ENCODE assay signal across 8 mouse cellular contexts in genomic region chr1:59883349-59884134, GRCm38 (mm10). TPM values are rescaled to one million over a fixed set of nuclear protein-coding genes. Genes with fewer than 3 reads are reported as not detected.
DNase-seq lines count a peak whose midpoint lies in the region; ATAC-seq and TF ChIP-seq lines count a peak whose summit lies in the region.

No protein-coding gene starts in this region.

- no peaks in the 10 kb centered on the region for H3K27me3 ChIP-seq in kidney, adult 2 months (replicated peaks; ENCODE audit: control insufficient read depth, insufficient read depth, low read length)
- H3K27me3 ChIP-seq in kidney, embryonic 14.5 days (ENCODE audit: control insufficient read depth, insufficient read depth, low read length), result no peaks in the 10 kb centered on the region
- H3K27me3 ChIP-seq in intestine, embryonic 15.5 days (replicated peaks), result no peaks in the 10 kb centered on the region
- no peaks in the 10 kb centered on the region for H3K27me3 ChIP-seq in limb, embryonic 11.5 days (ENCODE audit: control insufficient read depth, insufficient read depth, low read length)

- WGBS in kidney, adult 2 months, result 33% methylated on average over 3 of the region's 3 CpGs
- WGBS in kidney, embryonic 14.5 days, result 32% methylated on average over 3 of the region's 3 CpGs
- WGBS in intestine, embryonic 15.5 days, result 32% methylated on average over 3 of the region's 3 CpGs
- 33% methylated on average over 3 of the region's 3 CpGs for WGBS in limb, embryonic 11.5 days

- H3K9ac ChIP-seq in kidney, embryonic 14.5 days (ENCODE audit: low read depth, low read length), result no peak overlapping the region
- H3K9ac ChIP-seq in intestine, embryonic 15.5 days, result no peak overlapping the region
- H3K9ac ChIP-seq in limb, embryonic 11.5 days (ENCODE audit: low read length), result no peak overlapping the region

- H3K9me3 ChIP-seq in kidney, embryonic 14.5 days (ENCODE audit: control insufficient read depth, low read length), result no peaks in the 10 kb centered on the region
- no peaks in the 10 kb centered on the region for H3K9me3 ChIP-seq in intestine, embryonic 15.5 days
- no peaks in the 10 kb centered on the region for H3K9me3 ChIP-seq in limb, embryonic 11.5 days (ENCODE audit: control insufficient read depth, low read length)

- H3K27ac ChIP-seq in kidney, adult 2 months (ENCODE audit: insufficient read depth, low read depth, low read length), result no peak overlapping the region
- H3K27ac ChIP-seq in kidney, embryonic 14.5 days (ENCODE audit: low read depth, low read length), result no peak overlapping the region
- H3K27ac ChIP-seq in intestine, embryonic 15.5 days, result no peak overlapping the region
- H3K27ac ChIP-seq in limb, embryonic 11.5 days (replicated peaks; ENCODE audit: low read depth, low read length), result no peak overlapping the region

- ATAC-seq in kidney, embryonic 14.5 days (ENCODE audit: low FRiP score, low TSS enrichment), result no peak
- ATAC-seq in intestine, embryonic 15.5 days, result peak; percentile 47
- ATAC-seq in limb, embryonic 11.5 days (ENCODE audit: insufficient number of reproducible peaks, low FRiP score, low TSS enrichment, low read depth), result no peak

- DNase-seq in kidney, adult 2 months, result peak; percentile 82
- DNase-seq in cerebellum, postnatal 14 days, result peak; percentile 87 to 92
- DNase-seq in frontal cortex, postnatal 25 days (ENCODE audit: low spot score in 2 of 2), result peak; percentile 49 to 72
- peak; percentile 82 for DNase-seq in limb, embryonic 11.5 days (ENCODE audit: low spot score)
- DNase-seq in natural killer cell, adult 2 months (ENCODE audit: low spot score in 2 of 2), result peak; percentile 61 to 76
- peak; percentile 66 to 90 for DNase-seq in spleen, postnatal 4 days (ENCODE audit: low spot score in 2 of 2)

- no peak overlapping the region for H3K4me2 ChIP-seq in kidney, embryonic 14.5 days (replicated peaks; ENCODE audit: low read depth, low read length)
- no peak overlapping the region for H3K4me2 ChIP-seq in intestine, embryonic 15.5 days (replicated peaks)
- H3K4me2 ChIP-seq in limb, embryonic 11.5 days (ENCODE audit: low read depth, severe bottlenecking), result no peak overlapping the region

- H3K4me1 ChIP-seq in kidney, adult 2 months (ENCODE audit: control insufficient read depth, insufficient read depth, low read length), result peaks cover 8% of the 10 kb centered on the region; the same call in 1 of the 2 replicates
- 0 out of 2 replicates have a peak, but pooled peaks cover 11% of the 10 kb centered on the region for H3K4me1 ChIP-seq in kidney, embryonic 14.5 days (ENCODE audit: control insufficient read depth, insufficient read depth, low read length)
- H3K4me1 ChIP-seq in intestine, embryonic 15.5 days (replicated peaks), result no peaks in the 10 kb centered on the region
- H3K4me1 ChIP-seq in limb, embryonic 11.5 days (ENCODE audit: control insufficient read depth, insufficient read depth, low read length), result peaks cover 7% of the 10 kb centered on the region; the same call in 1 of the 2 replicates

- peak; percentile 92 for TF ChIP-seq CTCF in kidney, adult 2 months (conservative IDR thresholded peaks at IDR 0.05; ENCODE audit: insufficient read depth, insufficient read length, low read depth, low read length)

- H3K36me3 ChIP-seq in kidney, adult 2 months (ENCODE audit: control insufficient read depth, insufficient read depth, low read length), result no peaks in the 10 kb centered on the region
- H3K36me3 ChIP-seq in kidney, embryonic 14.5 days (ENCODE audit: control insufficient read depth, insufficient read depth, low read length), result peaks cover 6% of the 10 kb centered on the region; the same call in 1 of the 2 replicates
- peaks cover 4% of the 10 kb centered on the region; the same call in 1 of the 2 replicates for H3K36me3 ChIP-seq in intestine, embryonic 15.5 days
- H3K36me3 ChIP-seq in limb, embryonic 11.5 days (ENCODE audit: control insufficient read depth, insufficient read depth, low read length), result no peaks in the 10 kb centered on the region

- no peak overlapping the region for H3K4me3 ChIP-seq in kidney, adult 2 months (ENCODE audit: insufficient read depth, low read depth, low read length)
- no peak overlapping the region for H3K4me3 ChIP-seq in kidney, embryonic 14.5 days (ENCODE audit: low read length)
- H3K4me3 ChIP-seq in intestine, embryonic 15.5 days (replicated peaks), result no peak overlapping the region
- no peak overlapping the region for H3K4me3 ChIP-seq in limb, embryonic 11.5 days (ENCODE audit: low read depth, low read length)

- TF ChIP-seq POLR2A in kidney, adult 2 months (IDR thresholded peaks at IDR 0.05; ENCODE audit: low read depth, low read length), result no peak

RNA-seq across cellular contexts. Expression of gene Fam117b, which starts 29.3 kb away (rescaled TPM):
- polyA plus RNA-seq in kidney, adult 2 months (2012; rRNA removed), result 11.5 and 11.9 TPM in 2 replicates
- 11.2 and 19.2 TPM in 2 replicates for polyA plus RNA-seq in kidney, embryonic 14.5 days (2014; fragmentation: Nextera tagmentation; extraction: Ambion mirVana)
- polyA plus RNA-seq in intestine, embryonic 15.5 days (2015; fragmentation: Nextera tagmentation; extraction: Ambion mirVana), result 6.6 and 7.8 TPM in 2 replicates
- polyA plus RNA-seq in limb, embryonic 11.5 days (2014; fragmentation: Nextera tagmentation; extraction: Ambion mirVana), result 14.7 and 16.0 TPM in 2 replicates
